Mouse (Mus musculus) heart, adult 2 months (tissue): ENCODE results near the gene Arf1. TPM values are rescaled to one million over a fixed set of nuclear protein-coding genes. Genes with fewer than 3 reads are reported as not detected.

Experiments
- DNase-seq, 2 experiments: peaks; one replicate each; pipeline ENCODE4 v3.0.0; 2021
- H3K27ac ChIP-seq: fragments of 200-600 bp; 2 replicates; pipeline ENCODE4 v1.8.1; 2022
- H3K27me3 ChIP-seq: fragments of 200-500 bp; 2 replicates; pipeline ENCODE4 v1.6.1; 2012; ENCODE audit warnings: mild to moderate bottlenecking, low read length, inconsistent platforms, mixed read lengths; ENCODE audit not compliant: control insufficient read depth, insufficient read depth
- H3K36me3 ChIP-seq: fragments of 200-500 bp; 2 replicates; pipeline ENCODE4 v1.6.1; 2012; ENCODE audit warnings: low read length, inconsistent platforms; ENCODE audit not compliant: control insufficient read depth, insufficient read depth
- H3K4me1 ChIP-seq: fragments of 200-500 bp; 2 replicates; pipeline ENCODE4 v1.6.1; 2011; ENCODE audit warnings: low read length; ENCODE audit not compliant: control insufficient read depth, insufficient read depth
- H3K4me3 ChIP-seq: fragments of 200-600 bp; 2 replicates; pipeline ENCODE4 v1.8.1; 2022
- H3K79me2 ChIP-seq: fragments of 200-500 bp; replicated peaks from 2 replicates; pipeline ENCODE4 v1.6.1; 2012; ENCODE audit warnings: mild to moderate bottlenecking, inconsistent platforms, low read length, moderate library complexity, mixed read lengths; ENCODE audit not compliant: control insufficient read depth, insufficient read depth
- H3K9ac ChIP-seq: fragments of 200-500 bp; 2 replicates; pipeline ENCODE4 v1.6.1; 2012; ENCODE audit warnings: low read depth, mild to moderate bottlenecking, control low read depth, inconsistent platforms, low read length, mixed read lengths
- CTCF ChIP-seq: fragments of 200-600 bp; IDR thresholded peaks from 2 replicates; pipeline ENCODE4 v1.8.1; 2022; ENCODE audit warnings: antibody characterized with exemption, mild to moderate bottlenecking, moderate library complexity
- EP300 ChIP-seq: fragments of 200-500 bp; IDR thresholded peaks from 2 replicates; pipeline ENCODE4 v1.6.1; 2011; ENCODE audit warnings: low read depth, low read length, control low read depth; ENCODE audit not compliant: insufficient read depth
- POLR2A ChIP-seq: fragments of 200-500 bp; IDR thresholded peaks from 2 replicates; pipeline ENCODE4 v1.6.1; 2011; ENCODE audit warnings: mild to moderate bottlenecking, low read depth, low read length, control low read depth; ENCODE audit not compliant: insufficient read depth
- WGBS: fragments of 180-500 bp; shearing (Covaris S2); methylation state at CpG from one replicate; pipeline ENCODE4 v1.1.7; 2018; 5-methylcytosine and 5-hydroxymethylcytosine counted together
- intact Hi-C: fragments of 180-260 bp; cut with DNase I; formaldehyde crosslinking; loops from one replicate; pipeline ENCODE4 v1.15.1; 2025
- polyA plus RNA-seq: library from polyadenylated mRNA; depleted of rRNA; stranded (reverse); fragments of >200 nt; gene quantifications from 2 replicates; pipeline ENCODE4 v1.2.3, GENCODE M21; 2012
- total RNA-seq, 2 experiments: library from RNA; stranded (reverse); gene quantifications; 2 replicates each; pipeline ENCODE4 v1.2.3; 2021

The Arf1 gene
- total and polyA plus RNA-seq, 3 experiments: 245 to 345 (median 274) TPM

DNA sequence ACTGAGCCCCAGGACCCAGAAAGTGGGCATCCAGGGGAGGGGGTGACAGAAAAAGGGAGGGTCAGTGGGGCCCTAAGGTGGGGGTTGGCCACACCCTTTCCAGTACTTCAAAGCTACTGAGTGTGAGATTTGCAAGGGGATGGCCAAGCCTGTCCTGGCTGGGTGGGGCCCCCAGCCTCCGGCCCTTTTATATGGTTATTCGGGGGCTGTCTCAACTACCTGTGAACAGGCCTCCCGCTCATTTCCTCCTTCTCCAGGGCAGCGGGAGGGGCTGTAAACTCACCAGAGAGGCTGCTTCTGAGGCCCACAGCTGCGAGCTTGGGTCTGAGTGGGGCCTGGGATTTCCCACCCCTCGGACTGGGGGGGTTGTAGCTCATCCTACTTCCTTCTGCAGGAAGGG, 15.8 kb upstream of the Arf1 start:
- H3K36me3 ChIP-seq: no peaks in the 10 kb centered on the region
- intact Hi-C loops: no loop called here
- no peak for TF ChIP-seq CTCF
- TF ChIP-seq EP300: no peak
- no peak for TF ChIP-seq POLR2A
- 27% methylated on average over 6 of the region's 6 CpGs for WGBS
- no peaks in the 10 kb centered on the region for H3K79me2 ChIP-seq
- H3K9ac ChIP-seq: no peak overlapping the region
- H3K4me1 ChIP-seq: peaks cover under 1% of the 10 kb centered on the region; the same call in 1 of the 2 replicates
- DNase-seq: no peak
- no peak overlapping the region for H3K4me3 ChIP-seq
- no peak overlapping the region for H3K27ac ChIP-seq
- no peaks in the 10 kb centered on the region; the same call in 1 of the 2 replicates for H3K27me3 ChIP-seq

DNA sequence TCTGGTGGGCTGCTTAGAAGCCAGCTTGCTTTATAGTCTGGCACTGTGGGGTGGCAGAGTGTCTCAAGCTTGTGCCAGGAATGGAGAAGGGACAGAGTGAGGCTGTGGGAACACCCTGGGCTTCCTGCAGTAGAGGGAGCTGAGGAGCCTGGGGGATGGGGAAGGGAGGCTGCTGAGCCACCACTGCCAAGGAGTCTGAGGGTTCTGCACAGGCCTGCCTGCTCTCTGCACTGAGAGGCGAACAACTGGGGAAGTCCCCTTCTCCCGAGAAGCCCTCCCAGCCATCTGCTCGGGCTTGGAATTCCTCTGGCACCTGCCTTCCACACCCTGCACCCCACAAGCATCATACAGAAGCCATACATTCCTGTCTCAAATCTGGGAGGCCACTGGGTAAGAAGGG, 13.8 kb upstream of the Arf1 start:
- intact Hi-C loops: no loop called here
- no peak for TF ChIP-seq POLR2A
- no peak for TF ChIP-seq EP300
- TF ChIP-seq CTCF: no peak
- H3K79me2 ChIP-seq: no peaks in the 10 kb centered on the region
- no peak for DNase-seq
- peaks cover 1% of the 10 kb centered on the region; the same call in 1 of the 2 replicates for H3K4me1 ChIP-seq
- no peaks in the 10 kb centered on the region for H3K36me3 ChIP-seq
- 50% methylated on average over 3 of the region's 3 CpGs for WGBS
- no peaks in the 10 kb centered on the region; the same call in 1 of the 2 replicates for H3K27me3 ChIP-seq
- H3K27ac ChIP-seq: no peak overlapping the region
- H3K9ac ChIP-seq: no peak overlapping the region
- H3K4me3 ChIP-seq: no peak overlapping the region

DNA sequence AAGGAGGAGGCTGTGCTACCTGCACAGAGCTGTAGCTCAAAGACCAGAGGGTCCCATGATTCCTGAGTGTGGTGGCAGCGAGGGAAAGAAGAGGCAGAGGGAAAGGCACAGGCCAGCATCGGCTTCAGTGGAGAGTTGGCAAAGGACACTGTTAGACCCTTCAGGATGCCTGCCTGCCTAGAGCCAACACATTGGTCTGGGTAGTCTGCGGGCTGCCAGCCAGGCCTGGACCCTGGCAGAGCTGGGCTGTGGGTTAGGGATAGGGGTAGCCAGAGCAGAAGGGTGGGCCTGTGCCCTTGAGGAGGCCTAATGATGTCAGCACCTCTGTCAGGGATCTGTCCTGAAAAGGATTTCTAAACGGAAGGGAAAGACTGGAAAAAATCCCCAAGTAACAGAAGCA, 11.7 kb upstream of the Arf1 start:
- Histone ChIP-seq H3K79me2 (no peaks in the 10 kb centered on the region), H3K4me3 (no peak overlapping the region), H3K4me1 (peaks cover 1% of the 10 kb centered on the region; the same call in 1 of the 2 replicates), H3K27ac (no peak overlapping the region), H3K9ac (no peak overlapping the region), H3K27me3 (no peaks in the 10 kb centered on the region; the same call in 1 of the 2 replicates), H3K36me3 (no peaks in the 10 kb centered on the region)
- no peak for DNase-seq
- WGBS: 68% methylated on average over 4 of the region's 4 CpGs
- intact Hi-C loops: loop anchor here (5.0 kb wide), 1 partner anchor 243 kb away; no protein-coding TSS in a partner anchor
- TF ChIP-seq POLR2A: no peak
- TF ChIP-seq EP300: no peak
- no peak for TF ChIP-seq CTCF

DNA sequence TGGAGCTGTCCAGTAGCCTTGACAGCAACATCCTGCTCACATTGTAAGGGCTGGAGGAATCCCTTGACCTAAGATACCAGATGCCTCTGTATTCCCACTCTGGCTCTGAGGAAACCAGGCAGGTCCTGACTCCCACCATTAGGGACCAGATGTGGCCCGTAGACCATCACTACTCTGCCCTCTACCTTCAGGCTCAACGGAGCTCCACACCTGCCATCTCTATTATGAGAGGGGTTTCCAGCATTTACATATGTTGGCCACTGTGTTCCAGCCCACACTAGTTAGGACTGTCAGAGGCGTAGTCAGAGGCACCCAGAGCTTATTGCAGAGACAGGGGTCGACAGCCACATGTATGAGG, 11.3 kb upstream of the Arf1 start:
- intact Hi-C loops: loop anchor here (5.0 kb wide), 1 partner anchor 243 kb away; no protein-coding TSS in a partner anchor
- no peak overlapping the region for H3K9ac ChIP-seq
- H3K4me1 ChIP-seq: peaks cover 1% of the 10 kb centered on the region; the same call in 1 of the 2 replicates
- no peak overlapping the region for H3K4me3 ChIP-seq
- H3K36me3 ChIP-seq: no peaks in the 10 kb centered on the region
- H3K27me3 ChIP-seq: no peaks in the 10 kb centered on the region; the same call in 1 of the 2 replicates
- TF ChIP-seq EP300 (no peak), POLR2A (no peak), CTCF (no peak)
- H3K79me2 ChIP-seq: no peaks in the 10 kb centered on the region
- DNase-seq: no peak
- 64% methylated on average over 4 of the region's 4 CpGs for WGBS
- no peak overlapping the region for H3K27ac ChIP-seq

DNA sequence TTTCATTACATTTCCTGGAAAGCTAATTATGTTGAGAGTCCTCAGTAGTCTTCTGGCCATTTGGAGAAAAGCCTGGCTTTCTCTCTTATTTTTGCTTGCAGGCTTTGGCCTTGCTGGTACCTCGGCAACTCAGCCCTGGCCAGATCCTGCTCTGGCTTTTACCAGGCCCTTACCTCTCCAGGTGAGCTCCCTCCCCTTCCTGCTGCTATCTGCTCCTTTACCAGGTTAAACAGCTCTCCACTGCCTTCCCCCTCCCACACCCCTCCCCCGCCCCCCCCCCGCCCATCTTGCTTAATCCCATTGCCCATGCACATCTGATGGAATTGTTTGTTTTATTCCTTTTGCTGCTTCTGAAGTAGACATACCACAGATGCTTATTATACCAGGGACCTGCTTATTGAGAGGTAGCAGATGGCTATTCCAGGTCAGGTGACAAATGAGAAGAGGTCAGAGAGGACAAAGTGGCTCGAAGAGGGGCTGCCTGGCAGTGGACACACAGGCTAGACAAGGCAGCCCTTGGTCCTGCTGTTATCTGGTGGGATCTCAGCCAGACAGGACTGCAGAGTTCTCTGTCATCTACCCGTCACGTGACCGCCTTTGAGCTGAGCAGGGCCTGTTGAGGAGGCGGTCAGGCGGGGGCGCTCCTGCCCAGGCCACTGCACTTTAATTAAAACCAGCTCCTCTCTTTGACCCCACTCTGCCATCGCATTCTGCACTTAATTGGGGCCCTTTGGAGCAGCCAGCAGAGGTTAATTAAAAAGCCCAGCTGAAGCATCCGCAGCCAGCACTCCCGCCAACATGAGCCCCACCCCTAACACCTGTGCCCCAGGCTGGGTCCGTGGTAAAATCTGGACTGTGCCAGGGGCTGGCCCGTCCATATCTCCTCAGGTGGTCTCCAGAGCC, 10.7 kb upstream of the Arf1 start:
- 11% methylated on average over 15 of the region's 15 CpGs for WGBS
- no peak overlapping the region for H3K9ac ChIP-seq
- intact Hi-C loops: loop anchor here (1.0 to 5.0 kb wide), 2 partner anchors 55 to 244 kb away; no protein-coding TSS in a partner anchor
- peak; percentile 59 to 68 for DNase-seq
- H3K27me3 ChIP-seq: no peaks in the 10 kb centered on the region; the same call in 1 of the 2 replicates
- no peak overlapping the region for H3K4me3 ChIP-seq
- H3K36me3 ChIP-seq: no peaks in the 10 kb centered on the region
- H3K27ac ChIP-seq: no peak overlapping the region
- TF ChIP-seq EP300 (no peak), CTCF (peak; percentile 73)
- peaks cover 1% of the 10 kb centered on the region; the same call in 1 of the 2 replicates for H3K4me1 ChIP-seq
- no peaks in the 10 kb centered on the region for H3K79me2 ChIP-seq

DNA sequence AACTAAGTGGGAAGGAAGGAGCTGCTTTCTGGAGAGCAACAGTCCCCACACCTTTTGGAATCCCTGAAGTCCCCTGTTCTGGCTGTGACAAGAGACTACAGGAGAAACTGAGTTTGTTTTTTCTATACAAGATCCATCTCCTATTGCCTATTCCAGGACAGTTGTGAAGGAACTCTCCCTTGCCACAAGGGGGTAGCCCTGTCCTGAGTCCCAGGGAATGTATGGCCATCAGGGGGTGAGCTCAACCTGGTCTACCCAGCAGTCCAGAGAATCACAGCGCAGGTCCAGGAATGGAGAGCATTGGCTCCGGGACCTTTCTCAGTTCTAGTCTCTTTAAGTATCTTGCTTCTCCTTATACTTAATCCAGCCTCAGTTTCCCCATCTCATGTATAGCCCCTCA, 4.7 kb upstream of the Arf1 start:
- Histone ChIP-seq H3K4me1 (peaks cover 3% of the 10 kb centered on the region), H3K9ac (no peak overlapping the region), H3K27ac (no peak overlapping the region), H3K4me3 (no peak overlapping the region), H3K79me2 (no peaks in the 10 kb centered on the region), H3K36me3 (no peaks in the 10 kb centered on the region), H3K27me3 (no peaks in the 10 kb centered on the region)
- TF ChIP-seq POLR2A (no peak), CTCF (no peak), EP300 (no peak)
- no peak for DNase-seq
- WGBS: 77% methylated on average over 2 of the region's 2 CpGs
- intact Hi-C loops: no loop called here
